Mouse (Mus musculus): ENCODE measurements around the gene Jmjd6. TPM values are rescaled to one million over a fixed set of nuclear protein-coding genes. Genes with fewer than 3 reads are reported as not detected.

Gene Jmjd6
- polyA plus RNA-seq, 1 experiment from 2014 or later = 82.8 TPM

- DNase-seq (ENCODE audit: low spot score) = peak; percentile 96
- peak; percentile 54 for ATAC-seq (replicated peaks; ENCODE audit: low FRiP score, low TSS enrichment, low read depth)
- H3K9ac ChIP-seq (ENCODE audit: low read length) = no peak overlapping the region
- H3K27me3 ChIP-seq (replicated peaks; ENCODE audit: control insufficient read depth, insufficient read depth, low read length) = no peaks in the 10 kb centered on the region
- 18% methylated on average over 7 of the region's 7 CpGs for WGBS
- H3K4me1 ChIP-seq (replicated peaks; ENCODE audit: control insufficient read depth, insufficient read depth, low read length) = peaks cover 28% of the 10 kb centered on the region
- peak overlapping the region; percentile 59 for H3K27ac ChIP-seq (ENCODE audit: low read depth)
- H3K9me3 ChIP-seq (ENCODE audit: control insufficient read depth, low read length) = no peaks in the 10 kb centered on the region
- no peak overlapping the region for H3K4me3 ChIP-seq (ENCODE audit: low read depth, low read length)
- no peak overlapping the region for H3K4me2 ChIP-seq (ENCODE audit: low read length)
- 0 out of 2 replicates have a peak, but pooled peaks cover 5% of the 10 kb centered on the region for H3K36me3 ChIP-seq (ENCODE audit: control insufficient read depth, insufficient read depth, low read length)
Measured at GRCm38 (mm10) chr11:116807938-116808606, 35.2 kb downstream of the Jmjd6 start.

- Histone ChIP-seq H3K4me2 (ENCODE audit: low read length) (no peak overlapping the region), H3K9ac (ENCODE audit: low read length) (no peak overlapping the region), H3K27me3 (replicated peaks; ENCODE audit: control insufficient read depth, insufficient read depth, low read length) (no peaks in the 10 kb centered on the region), H3K9me3 (ENCODE audit: control insufficient read depth, low read length) (no peaks in the 10 kb centered on the region), H3K4me3 (ENCODE audit: low read depth, low read length) (no peak overlapping the region), H3K4me1 (replicated peaks; ENCODE audit: control insufficient read depth, insufficient read depth, low read length) (peaks cover 23% of the 10 kb centered on the region), H3K36me3 (ENCODE audit: control insufficient read depth, insufficient read depth, low read length) (0 out of 2 replicates have a peak, but pooled peaks cover 5% of the 10 kb centered on the region), H3K27ac (ENCODE audit: low read depth) (peak overlapping the region; percentile 59)
- 85% methylated on average over 3 of the region's 3 CpGs for WGBS
- DNase-seq (ENCODE audit: low spot score) (no peak), ATAC-seq (replicated peaks; ENCODE audit: low FRiP score, low TSS enrichment, low read depth) (no peak)
Measured at GRCm38 (mm10) chr11:116807526-116807925, 35.7 kb downstream of the Jmjd6 start.

GRCm38 (mm10) chr11:116807116-116807515, 36.1 kb downstream of the Jmjd6 start:
- H3K27ac ChIP-seq (ENCODE audit: low read depth) = no peak overlapping the region; the same call in 1 of the 2 replicates
- H3K4me2 ChIP-seq (ENCODE audit: low read length) = no peak overlapping the region
- no peak for ATAC-seq (replicated peaks; ENCODE audit: low FRiP score, low TSS enrichment, low read depth)
- no peaks in the 10 kb centered on the region for H3K9me3 ChIP-seq (ENCODE audit: control insufficient read depth, low read length)
- DNase-seq (ENCODE audit: low spot score) = no peak
- peaks cover 19% of the 10 kb centered on the region for H3K4me1 ChIP-seq (replicated peaks; ENCODE audit: control insufficient read depth, insufficient read depth, low read length)
- 0 out of 2 replicates have a peak, but pooled peaks cover 5% of the 10 kb centered on the region for H3K36me3 ChIP-seq (ENCODE audit: control insufficient read depth, insufficient read depth, low read length)
- no peaks in the 10 kb centered on the region for H3K27me3 ChIP-seq (replicated peaks; ENCODE audit: control insufficient read depth, insufficient read depth, low read length)
- 60% methylated on average over 7 of the region's 7 CpGs for WGBS
- H3K9ac ChIP-seq (ENCODE audit: low read length) = no peak overlapping the region
- H3K4me3 ChIP-seq (ENCODE audit: low read depth, low read length) = no peak overlapping the region

- peaks cover 13% of the 10 kb centered on the region for H3K4me1 ChIP-seq (replicated peaks; ENCODE audit: control insufficient read depth, insufficient read depth, low read length)
- ATAC-seq (replicated peaks; ENCODE audit: low FRiP score, low TSS enrichment, low read depth) = no peak
- H3K9me3 ChIP-seq (ENCODE audit: control insufficient read depth, low read length) = no peaks in the 10 kb centered on the region
- no peak overlapping the region for H3K9ac ChIP-seq (ENCODE audit: low read length)
- 0 out of 2 replicates have a peak, but pooled peaks cover 5% of the 10 kb centered on the region for H3K36me3 ChIP-seq (ENCODE audit: control insufficient read depth, insufficient read depth, low read length)
- H3K27me3 ChIP-seq (replicated peaks; ENCODE audit: control insufficient read depth, insufficient read depth, low read length) = no peaks in the 10 kb centered on the region
- no peak overlapping the region for H3K4me2 ChIP-seq (ENCODE audit: low read length)
- no peak overlapping the region; the same call in 1 of the 2 replicates for H3K27ac ChIP-seq (ENCODE audit: low read depth)
- DNase-seq (ENCODE audit: low spot score) = no peak
- no peak overlapping the region for H3K4me3 ChIP-seq (ENCODE audit: low read depth, low read length)
- 75% methylated on average over 15 of the region's 15 CpGs for WGBS
Measured at GRCm38 (mm10) chr11:116806136-116807071, 36.8 kb downstream of the Jmjd6 start.

GRCm38 (mm10) chr11:116802709-116803108, 40.5 kb downstream of the Jmjd6 start:
- H3K9me3 ChIP-seq (ENCODE audit: control insufficient read depth, low read length) = no peaks in the 10 kb centered on the region
- H3K4me2 ChIP-seq (ENCODE audit: low read length) = no peak overlapping the region
- no peak overlapping the region for H3K27ac ChIP-seq (ENCODE audit: low read depth)
- no peak for ATAC-seq (replicated peaks; ENCODE audit: low FRiP score, low TSS enrichment, low read depth)
- no peak overlapping the region for H3K9ac ChIP-seq (ENCODE audit: low read length)
- no peak for DNase-seq (ENCODE audit: low spot score)
- H3K36me3 ChIP-seq (ENCODE audit: control insufficient read depth, insufficient read depth, low read length) = no peaks in the 10 kb centered on the region
- H3K4me1 ChIP-seq (replicated peaks; ENCODE audit: control insufficient read depth, insufficient read depth, low read length) = peaks cover 2% of the 10 kb centered on the region; the same call in 1 of the 2 replicates
- H3K27me3 ChIP-seq (replicated peaks; ENCODE audit: control insufficient read depth, insufficient read depth, low read length) = no peaks in the 10 kb centered on the region
- 76% methylated on average over 5 of the region's 5 CpGs for WGBS
- no peak overlapping the region for H3K4me3 ChIP-seq (ENCODE audit: low read depth, low read length)

- Histone ChIP-seq H3K4me2 (ENCODE audit: low read length) (no peak overlapping the region), H3K4me3 (ENCODE audit: low read depth, low read length) (no peak overlapping the region), H3K27ac (ENCODE audit: low read depth) (no peak overlapping the region), H3K9me3 (ENCODE audit: control insufficient read depth, low read length) (no peaks in the 10 kb centered on the region), H3K4me1 (replicated peaks; ENCODE audit: control insufficient read depth, insufficient read depth, low read length) (no peaks in the 10 kb centered on the region), H3K36me3 (ENCODE audit: control insufficient read depth, insufficient read depth, low read length) (no peaks in the 10 kb centered on the region), H3K27me3 (replicated peaks; ENCODE audit: control insufficient read depth, insufficient read depth, low read length) (no peaks in the 10 kb centered on the region), H3K9ac (ENCODE audit: low read length) (no peak overlapping the region)
- 65% methylated on average over 5 of the region's 5 CpGs for WGBS
- DNase-seq (ENCODE audit: low spot score) (no peak), ATAC-seq (replicated peaks; ENCODE audit: low FRiP score, low TSS enrichment, low read depth) (no peak)
Measured at GRCm38 (mm10) chr11:116801106-116801505, 42.1 kb downstream of the Jmjd6 start.

GRCm38 (mm10) chr11:116799364-116799763, 43.9 kb downstream of the Jmjd6 start:
- no peaks in the 10 kb centered on the region for H3K9me3 ChIP-seq (ENCODE audit: control insufficient read depth, low read length)
- WGBS = 85% methylated on average over 5 of the region's 5 CpGs
- no peak overlapping the region for H3K4me2 ChIP-seq (ENCODE audit: low read length)
- DNase-seq (ENCODE audit: low spot score) = no peak
- no peak overlapping the region for H3K27ac ChIP-seq (ENCODE audit: low read depth)
- no peak overlapping the region for H3K9ac ChIP-seq (ENCODE audit: low read length)
- ATAC-seq (replicated peaks; ENCODE audit: low FRiP score, low TSS enrichment, low read depth) = no peak
- H3K36me3 ChIP-seq (ENCODE audit: control insufficient read depth, insufficient read depth, low read length) = no peaks in the 10 kb centered on the region
- H3K4me1 ChIP-seq (replicated peaks; ENCODE audit: control insufficient read depth, insufficient read depth, low read length) = no peaks in the 10 kb centered on the region
- no peaks in the 10 kb centered on the region for H3K27me3 ChIP-seq (replicated peaks; ENCODE audit: control insufficient read depth, insufficient read depth, low read length)
- no peak overlapping the region for H3K4me3 ChIP-seq (ENCODE audit: low read depth, low read length)

Data from intestine, embryonic 14.5 days (tissue).